Mouse (Mus musculus) ES-Bruce4 (cell line): ENCODE data around the gene Smurf2. TPM values are rescaled to one million over a fixed set of nuclear protein-coding genes. Genes with fewer than 3 reads are reported as not detected.
"Not testable (repeated sequence)": the region's sequence is repeated elsewhere in the genome, so short reads cannot be mapped to it uniquely, and the experiment has no call there.

ENCODE experiments used
- H3K27ac ChIP-seq: 2 replicates; pipeline ENCODE4 v1.5.1; 2012; ENCODE audit warnings: low read length, inconsistent platforms; ENCODE audit not compliant: insufficient read depth
- H3K27me3 ChIP-seq: 2 replicates; pipeline ENCODE4 v1.6.1; 2012; ENCODE audit warnings: mild to moderate bottlenecking, low read length, inconsistent platforms; ENCODE audit not compliant: control insufficient read depth, poor library complexity, insufficient read depth, severe bottlenecking
- H3K36me3 ChIP-seq: 2 replicates; pipeline ENCODE4 v1.6.1; 2012; ENCODE audit warnings: inconsistent platforms, mild to moderate bottlenecking, low read length, moderate library complexity; ENCODE audit not compliant: control insufficient read depth, poor library complexity, insufficient read depth, severe bottlenecking
- H3K4me1 ChIP-seq: one replicate; pipeline ENCODE4 v1.8.1; 2011; ENCODE audit warnings: low read length; ENCODE audit not compliant: control insufficient read depth, insufficient read depth
- H3K4me3 ChIP-seq: 2 replicates; pipeline ENCODE4 v1.5.1; 2011; ENCODE audit warnings: low read depth, mild to moderate bottlenecking, low read length
- H3K9ac ChIP-seq: 2 replicates; pipeline ENCODE4 v1.6.1; 2012; ENCODE audit warnings: low read depth, mild to moderate bottlenecking, inconsistent platforms; ENCODE audit not compliant: poor library complexity, severe bottlenecking
- H3K9me3 ChIP-seq: replicated peaks from 2 replicates; pipeline ENCODE4 v1.6.1; 2012; ENCODE audit warnings: mild to moderate bottlenecking, low read length, inconsistent platforms; ENCODE audit not compliant: control insufficient read depth, poor library complexity, insufficient read depth, severe bottlenecking
- CTCF ChIP-seq: IDR thresholded peaks from one replicate; pipeline ENCODE4 v1.8.1; 2011; ENCODE audit warnings: low read depth, low read length
- EP300 ChIP-seq: IDR thresholded peaks from 2 replicates; pipeline ENCODE4 v1.6.1; 2011; ENCODE audit warnings: low read depth, low read length; ENCODE audit not compliant: insufficient read depth
- POLR2A ChIP-seq: IDR thresholded peaks from one replicate; pipeline ENCODE4 v1.8.1; 2011; ENCODE audit warnings: low read length; ENCODE audit not compliant: insufficient read depth
- polyA plus RNA-seq: library from polyadenylated mRNA; stranded (reverse); fragments of >200 nt; gene quantifications from 2 replicates; pipeline ENCODE4 v1.2.4, GENCODE M21; 2011; ENCODE audit warnings: low read depth; ENCODE audit not compliant: missing spikeins, insufficient read depth, insufficient read length

Gene Smurf2
- polyA plus RNA-seq, 1 experiment = 50.2 TPM

GRCm38 (mm10) chr11:106815331-106815730, 105.2 kb downstream of the Smurf2 start:
- Histone ChIP-seq H3K36me3 (peaks cover 46% of the 10 kb centered on the region), H3K9me3 (no peaks in the 10 kb centered on the region), H3K4me3 (no peak overlapping the region), H3K9ac (no peak overlapping the region), H3K27ac (no peak overlapping the region), H3K27me3 (no peaks in the 10 kb centered on the region), H3K4me1 (no peaks in the 10 kb centered on the region)
- TF ChIP-seq CTCF (no peak), EP300 (no peak), POLR2A (no peak)

- H3K4me1 ChIP-seq = no peaks in the 10 kb centered on the region
Measured at GRCm38 (mm10) chr11:106814601-106815320, 105.8 kb downstream of the Smurf2 start.

DNA sequence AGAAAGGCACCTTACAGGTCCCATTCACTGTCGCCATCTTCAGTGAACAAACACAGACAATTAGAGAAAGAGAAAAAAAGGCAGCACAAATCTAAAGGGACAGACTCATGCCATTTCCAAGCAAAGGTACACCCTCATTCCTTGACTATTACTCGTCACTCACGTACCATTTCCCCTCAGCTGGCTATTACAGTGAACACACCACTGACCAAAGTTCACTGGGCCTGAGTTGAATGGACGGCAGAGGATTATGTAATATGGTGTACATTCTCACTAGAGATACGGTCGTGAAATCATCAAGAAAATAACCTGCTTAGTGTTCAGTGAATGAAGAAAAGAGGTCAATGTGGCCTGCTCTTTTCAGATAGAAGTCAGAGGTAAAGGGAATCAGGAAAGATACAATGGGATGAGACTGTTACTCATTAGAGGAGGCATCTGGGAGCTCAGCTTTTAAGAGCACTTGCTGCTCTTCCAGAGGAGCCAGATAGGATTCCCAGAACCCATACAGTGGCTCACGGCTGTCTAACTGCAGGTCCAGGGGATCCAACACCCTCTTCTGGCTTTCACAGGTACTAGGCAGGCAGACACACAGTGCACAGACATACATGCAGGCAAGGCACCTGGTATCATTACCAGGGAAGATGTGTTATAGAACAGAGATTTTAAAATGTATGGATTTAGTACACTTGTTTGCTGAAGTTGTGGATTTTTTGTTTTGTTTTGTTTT, 107.9 kb downstream of the Smurf2 start:
- no peak overlapping the region for H3K4me3 ChIP-seq
- no peak overlapping the region for H3K9ac ChIP-seq
- H3K27ac ChIP-seq = no peak overlapping the region
- H3K4me1 ChIP-seq = no peaks in the 10 kb centered on the region
- H3K9me3 ChIP-seq = no peaks in the 10 kb centered on the region
- TF ChIP-seq EP300 (no peak), POLR2A (no peak), CTCF (no peak)
- no peaks in the 10 kb centered on the region for H3K27me3 ChIP-seq
- peaks cover 35% of the 10 kb centered on the region for H3K36me3 ChIP-seq

More at GRCm38 (mm10) chr11:106814601-106815320, 105.8 kb downstream of the Smurf2 start:
- no peak overlapping the region for H3K4me3 ChIP-seq
- H3K9me3 ChIP-seq = no peaks in the 10 kb centered on the region
- TF ChIP-seq CTCF = no peak
- TF ChIP-seq POLR2A = no peak
- TF ChIP-seq EP300 = no peak
- peaks cover 48% of the 10 kb centered on the region for H3K36me3 ChIP-seq
- no peaks in the 10 kb centered on the region for H3K27me3 ChIP-seq
- H3K27ac ChIP-seq = no peak overlapping the region
- H3K9ac ChIP-seq = no peak overlapping the region

- H3K4me1 ChIP-seq, H3K27ac ChIP-seq, H3K27me3 ChIP-seq, H3K9ac ChIP-seq, H3K4me3 ChIP-seq, H3K36me3 ChIP-seq, H3K9me3 ChIP-seq: not testable (repeated sequence)
Measured at GRCm38 (mm10) chr11:106807442-106807841, 113.1 kb downstream of the Smurf2 start.

DNA sequence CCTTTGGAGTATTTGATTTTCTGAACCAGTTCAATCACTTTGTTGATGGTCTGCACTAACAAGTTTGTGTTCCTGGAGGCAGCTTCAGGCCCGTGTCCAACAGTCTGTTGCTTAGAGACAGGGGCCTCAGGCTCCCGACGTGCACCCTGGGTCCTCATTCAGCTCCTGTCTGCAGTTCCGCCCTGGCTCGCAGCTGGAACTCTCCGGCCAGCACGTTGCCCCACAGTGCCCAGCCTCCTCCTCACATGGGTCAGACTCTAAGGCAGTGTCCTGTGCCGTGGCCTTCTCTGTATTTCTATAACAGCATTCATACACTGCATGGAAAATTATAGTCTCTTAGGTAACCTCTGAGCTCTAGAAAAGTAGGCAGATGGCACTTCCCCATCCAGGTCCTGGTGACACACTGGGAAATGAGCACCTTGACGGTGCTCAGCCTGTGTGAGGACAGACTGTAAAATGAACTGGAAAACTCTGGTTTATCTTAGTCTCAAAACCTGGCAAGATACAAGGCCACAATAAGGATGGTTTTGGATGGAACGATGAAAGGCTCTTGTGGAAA, 118.4 kb downstream of the Smurf2 start:
- H3K9me3 ChIP-seq = no peaks in the 10 kb centered on the region
- H3K36me3 ChIP-seq = peaks cover 14% of the 10 kb centered on the region
- H3K4me3 ChIP-seq = no peak overlapping the region
- no peaks in the 10 kb centered on the region for H3K27me3 ChIP-seq
- no peak overlapping the region for H3K9ac ChIP-seq
- no peaks in the 10 kb centered on the region for H3K4me1 ChIP-seq
- no peak for TF ChIP-seq POLR2A
- TF ChIP-seq EP300 = no peak
- TF ChIP-seq CTCF = no peak
- no peak overlapping the region for H3K27ac ChIP-seq

- no peak overlapping the region for H3K4me3 ChIP-seq
- no peak overlapping the region for H3K27ac ChIP-seq
Measured at GRCm38 (mm10) chr11:106795679-106796078, 124.8 kb downstream of the Smurf2 start.

More at GRCm38 (mm10) chr11:106795679-106796078, 124.8 kb downstream of the Smurf2 start:
- Histone ChIP-seq H3K9ac (no peak overlapping the region), H3K4me1 (no peaks in the 10 kb centered on the region), H3K27me3 (no peaks in the 10 kb centered on the region), H3K9me3 (no peaks in the 10 kb centered on the region), H3K36me3 (peaks cover 17% of the 10 kb centered on the region)
- TF ChIP-seq EP300 (no peak), POLR2A (no peak), CTCF (no peak)
